Mouse (Mus musculus): ENCODE data around the gene Plekhs1. TPM values are rescaled to one million over a fixed set of nuclear protein-coding genes. Genes with fewer than 3 reads are reported as not detected.

Plekhs1 gene
- polyA plus RNA-seq, 3 experiments from 2014 or later, result 0.55 TPM; not detected in 2

DNA sequence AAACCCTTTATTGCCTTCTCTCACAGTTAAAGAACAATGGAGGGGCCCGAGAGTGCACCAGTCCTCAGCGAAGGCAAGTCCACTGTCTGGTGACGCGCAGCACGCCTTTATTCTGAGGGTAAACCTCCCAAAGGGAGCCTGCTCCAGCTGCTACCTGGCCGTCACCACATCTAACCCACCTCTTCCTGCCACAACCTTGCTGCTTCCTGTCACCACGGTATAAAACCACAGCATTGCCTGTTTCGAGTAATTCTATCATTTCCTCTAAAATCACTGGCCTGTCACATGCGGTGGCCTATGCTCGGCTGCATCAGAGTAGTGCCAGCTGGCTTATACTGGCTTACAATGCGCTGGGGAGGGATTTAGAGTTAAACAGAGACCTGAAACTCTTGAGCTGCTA lies 69.1 kb downstream of the Plekhs1 start:
- ATAC-seq, result peak; percentile 97

DNA sequence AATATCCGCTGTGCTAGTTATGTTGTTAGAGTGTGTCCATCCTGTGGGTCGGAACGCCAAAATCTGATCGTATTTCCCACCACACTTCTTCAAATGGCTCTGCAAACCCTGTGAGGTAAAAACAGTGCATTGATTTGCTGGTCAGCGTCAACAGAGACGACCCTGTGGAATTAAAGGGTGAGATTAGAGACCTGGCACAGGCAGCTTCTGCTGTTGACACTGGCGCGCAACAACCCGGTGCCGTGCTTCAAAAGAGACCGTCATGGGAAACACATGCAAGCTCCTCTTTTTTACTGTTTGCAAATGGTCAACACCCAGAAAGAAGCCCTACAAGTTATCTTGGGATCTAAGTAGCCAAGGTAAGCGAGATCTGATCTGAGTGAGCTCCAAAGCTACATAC lies 69.8 kb downstream of the Plekhs1 start:
- ATAC-seq, result no peak

DNA sequence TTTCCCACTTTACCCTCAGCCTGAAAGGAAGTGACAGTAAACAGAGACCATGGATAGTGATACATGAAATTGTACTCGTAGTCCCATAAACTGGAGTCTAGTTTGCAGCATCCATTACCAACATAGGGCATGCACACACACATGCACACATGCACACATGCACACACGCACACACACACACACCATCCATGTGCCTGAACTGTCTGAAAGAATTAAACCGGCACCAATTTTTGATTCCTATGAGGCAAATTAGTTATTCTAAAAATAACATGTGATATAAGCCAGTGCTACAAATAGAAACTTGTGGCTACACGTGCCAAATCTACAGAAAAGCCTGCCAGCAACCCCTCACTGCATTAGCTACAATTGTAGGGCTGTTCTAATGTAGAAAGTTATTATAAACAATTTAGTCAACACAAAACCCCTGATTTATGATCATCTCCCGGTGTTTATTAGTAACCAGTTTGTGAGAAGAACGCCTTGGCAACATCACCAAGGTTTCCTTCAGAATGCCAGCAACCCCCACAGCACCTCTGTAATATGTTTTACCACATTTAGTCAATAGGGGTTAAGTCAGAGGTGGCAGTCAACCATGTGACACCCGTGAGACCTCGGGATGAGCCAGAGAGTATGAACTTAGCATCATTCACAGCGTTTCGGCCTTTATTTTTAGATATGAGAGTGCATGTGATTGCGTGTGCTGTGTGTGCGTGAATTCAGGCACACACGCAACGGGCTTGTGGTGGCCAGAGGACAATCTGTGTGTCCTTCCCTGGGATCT lies 72.0 kb downstream of the Plekhs1 start:
- no peak for ATAC-seq

DNA sequence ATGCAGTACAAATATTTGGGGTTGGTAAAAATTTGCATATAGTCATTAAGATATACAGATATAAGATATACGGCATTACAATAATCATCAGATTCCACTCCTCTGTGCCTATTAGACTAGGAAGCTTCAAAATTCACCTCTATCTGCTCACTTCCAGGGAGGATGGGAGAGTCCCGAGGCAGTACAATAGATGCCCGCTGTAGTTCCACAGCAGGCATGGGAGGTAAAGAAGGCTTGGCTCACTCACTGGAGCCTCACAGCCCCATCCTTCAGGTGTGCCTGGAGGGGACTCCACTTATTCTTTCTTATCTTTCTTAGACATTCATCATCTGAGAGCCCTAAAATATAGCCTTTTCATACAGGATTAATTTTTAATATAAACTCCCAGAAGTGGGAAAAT lies 72.9 kb downstream of the Plekhs1 start:
- no peak for ATAC-seq

DNA sequence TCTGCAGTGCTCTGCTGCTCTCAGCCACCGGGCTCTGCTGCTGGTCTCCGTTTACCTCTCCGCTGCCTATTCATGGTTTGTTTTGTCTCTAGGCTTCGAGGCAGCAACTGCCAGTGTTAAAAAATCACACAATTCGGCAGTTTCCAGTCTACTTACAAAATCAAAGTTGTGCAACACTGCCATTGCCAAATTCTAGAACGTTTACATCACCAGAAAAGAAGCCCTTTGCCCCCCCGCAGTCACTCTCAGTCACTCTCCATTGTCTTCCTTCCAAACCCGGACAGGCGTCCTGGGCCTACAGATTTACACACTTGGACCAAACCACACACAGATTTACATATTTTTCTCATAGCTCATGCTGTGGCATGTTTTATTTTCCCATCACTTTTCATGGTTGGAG lies 73.6 kb downstream of the Plekhs1 start:
- ATAC-seq, result no peak

DNA sequence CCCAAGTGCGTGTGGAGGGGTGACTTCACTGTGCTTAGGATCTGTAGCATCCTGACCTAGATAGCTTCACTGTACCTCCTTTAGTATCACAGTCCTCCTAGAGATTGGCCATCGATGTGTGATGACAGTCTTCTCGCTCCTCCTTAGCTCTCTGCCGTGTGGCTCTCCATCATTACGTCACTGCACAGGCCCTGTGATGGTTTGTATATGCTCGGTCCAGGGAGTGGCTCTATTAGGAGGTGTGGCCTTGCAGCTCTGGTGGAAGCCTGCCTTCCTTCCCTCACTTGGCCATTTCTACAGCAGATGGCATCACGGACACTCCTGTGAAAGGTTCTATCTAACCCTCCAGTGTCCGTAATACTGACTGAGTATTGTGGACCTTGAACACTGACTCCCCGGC lies 74.3 kb downstream of the Plekhs1 start:
- no peak for ATAC-seq

Other genes starting within 250 kb of the Plekhs1 start
- gene Habp2, start 174.5 kb upstream of the Plekhs1 start, polyA plus RNA-seq (2017; shearing (Covaris generic)), result under 1 TPM in 1 of 3 experiments, not detected in 2; 0.26 TPM
- not detected for gene Nrap, start 71.6 kb upstream of the Plekhs1 start, polyA plus RNA-seq (2017; shearing (Covaris generic))
- gene Casp7, start 64.5 kb upstream of the Plekhs1 start, polyA plus RNA-seq (2017; shearing (Covaris generic)), result 10 to 100 TPM; 29.6 to 38.3 (median 37.2) TPM
- gene Dclre1a, start 86.6 kb downstream of the Plekhs1 start, polyA plus RNA-seq (2017; shearing (Covaris generic)), result 10 to 100 TPM in 1 of 3 experiments, 1 to 10 TPM in 2; 8.0 to 15.1 (median 8.9) TPM
- gene Nhlrc2, start 86.6 kb downstream of the Plekhs1 start, polyA plus RNA-seq (2017; shearing (Covaris generic)), result 1 to 10 TPM; 5.7 to 8.1 (median 7.1) TPM